Mouse (Mus musculus) kidney, adult 2 months (tissue): Measurements from ENCODE around the gene Soat2. TPM values are rescaled to one million over a fixed set of nuclear protein-coding genes. Genes with fewer than 3 reads are reported as not detected.

Source experiments
- DNase-seq: peaks from one replicate; pipeline ENCODE4 v3.0.0; 2021
- H3K27ac ChIP-seq: fragments of 200-500 bp; 2 replicates; pipeline ENCODE4 v1.5.1; 2012; ENCODE audit warnings: low read depth, low read length, control low read depth, inconsistent platforms; ENCODE audit not compliant: insufficient read depth
- H3K27me3 ChIP-seq: fragments of 200-500 bp; replicated peaks from 2 replicates; pipeline ENCODE4 v1.6.1; 2012; ENCODE audit warnings: mild to moderate bottlenecking, moderate library complexity, low read length, inconsistent platforms; ENCODE audit not compliant: control insufficient read depth, insufficient read depth
- H3K36me3 ChIP-seq: fragments of 200-500 bp; 2 replicates; pipeline ENCODE4 v1.6.1; 2012; ENCODE audit warnings: mild to moderate bottlenecking, moderate library complexity, low read length, inconsistent platforms; ENCODE audit not compliant: control insufficient read depth, insufficient read depth
- H3K4me1 ChIP-seq: fragments of 200-500 bp; 2 replicates; pipeline ENCODE4 v1.6.1; 2011; ENCODE audit warnings: low read length; ENCODE audit not compliant: control insufficient read depth, insufficient read depth
- H3K4me3 ChIP-seq: fragments of 200-500 bp; 2 replicates; pipeline ENCODE4 v1.5.1; 2011; ENCODE audit warnings: mild to moderate bottlenecking, low read depth, low read length, control low read depth; ENCODE audit not compliant: insufficient read depth
- CTCF ChIP-seq: fragments of 200-500 bp; conservative IDR thresholded peaks from 2 replicates; pipeline ENCODE4 v1.5.1; 2011; ENCODE audit warnings: low read depth, mild to moderate bottlenecking, control low read depth, low read length, moderate library complexity, mixed read lengths; ENCODE audit not compliant: insufficient read depth, insufficient read length
- POLR2A ChIP-seq: fragments of 200-500 bp; IDR thresholded peaks from one replicate; pipeline ENCODE4 v1.6.1; 2011; ENCODE audit warnings: low read depth, low read length, control low read depth
- WGBS: fragments of 180-500 bp; shearing (Covaris S2); methylation state at CpG from one replicate; pipeline ENCODE4 v1.1.7; 2018; 5-methylcytosine and 5-hydroxymethylcytosine counted together
- polyA plus RNA-seq: library from polyadenylated mRNA; depleted of rRNA; stranded (reverse); fragments of >200 nt; gene quantifications from 2 replicates; pipeline ENCODE4 v1.2.3, GENCODE M21; 2012

The Soat2 gene
- polyA plus RNA-seq, 1 experiment: 1.2 TPM

DNA sequence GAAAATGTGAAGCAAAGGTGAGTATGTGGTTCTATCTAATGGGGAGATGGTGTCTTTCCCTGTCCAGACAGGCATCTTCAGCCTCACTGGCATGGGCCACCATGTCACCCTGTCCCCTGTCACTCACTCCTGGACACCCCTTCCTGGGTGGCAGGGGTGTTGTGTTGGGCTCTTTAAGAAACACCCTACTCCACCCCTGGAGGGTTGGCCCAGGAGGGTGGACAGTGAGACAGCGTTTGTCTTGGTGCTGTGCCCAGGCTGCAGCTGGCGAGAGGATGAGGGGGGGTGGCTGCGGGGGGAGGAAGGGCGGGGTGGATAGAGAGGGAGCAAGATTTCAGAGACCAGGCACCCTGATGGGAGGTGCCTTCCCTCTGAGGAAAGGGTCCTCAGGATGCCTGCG, 45.0 kb upstream of the Soat2 start:
- 4% methylated on average over 5 of the region's 5 CpGs for WGBS
- TF ChIP-seq POLR2A (no peak), CTCF (no peak)
- H3K4me3 ChIP-seq: peak overlapping the region; percentile 43
- no peaks in the 10 kb centered on the region for H3K27me3 ChIP-seq
- DNase-seq: peak; percentile 91
- H3K27ac ChIP-seq: peak overlapping the region; percentile 98
- peaks cover 8% of the 10 kb centered on the region; the same call in 1 of the 2 replicates for H3K36me3 ChIP-seq
- peaks cover 51% of the 10 kb centered on the region for H3K4me1 ChIP-seq

DNA sequence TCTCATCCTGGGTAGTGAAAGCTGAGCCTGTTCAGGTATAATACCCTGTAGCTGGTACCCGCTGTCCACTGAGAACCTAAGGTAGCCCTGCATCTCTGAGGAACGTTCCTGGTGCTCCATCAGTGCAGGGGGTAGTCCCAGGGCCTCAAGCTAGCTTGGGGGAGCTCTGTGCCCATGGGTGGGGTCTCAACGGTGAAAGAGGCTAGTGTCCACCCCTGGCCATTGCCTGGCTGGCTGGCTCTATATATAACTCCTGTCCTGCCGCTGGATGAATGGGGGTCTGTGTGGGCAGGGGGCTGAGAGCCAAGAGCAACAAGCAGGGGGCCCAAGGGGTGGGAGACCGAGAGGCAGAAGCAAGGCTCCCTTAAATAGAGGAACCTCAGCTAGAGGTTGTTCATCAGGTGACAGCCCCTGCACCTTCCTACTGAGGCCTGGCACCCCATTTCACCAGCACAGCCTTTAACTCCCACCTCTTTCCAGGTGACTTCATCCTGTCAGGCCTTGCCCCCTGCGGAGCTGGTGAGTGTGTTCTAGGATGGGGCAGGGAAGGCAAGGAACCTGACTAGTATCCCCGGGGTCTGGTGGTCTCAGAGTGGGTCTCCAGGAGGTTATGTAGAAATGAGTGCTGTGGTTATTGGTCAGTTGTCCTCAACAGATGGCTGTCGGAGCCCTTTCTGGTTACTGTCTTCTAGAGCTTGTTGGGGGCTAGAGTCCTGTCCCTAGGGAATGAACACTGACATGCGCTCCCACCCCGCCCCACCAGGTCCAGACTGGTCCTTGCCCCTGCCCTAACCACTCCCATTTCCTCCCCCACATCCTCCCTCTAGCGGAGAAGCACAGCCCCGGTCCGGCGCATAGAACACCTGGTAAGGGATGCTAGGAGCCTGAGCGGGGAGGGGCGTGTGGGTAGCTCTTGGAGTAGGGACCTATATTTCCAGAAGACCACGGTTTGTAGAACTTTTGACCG, 44.3 kb upstream of the Soat2 start:
- TF ChIP-seq CTCF (no peak), POLR2A (no peak)
- H3K36me3 ChIP-seq: peaks cover 8% of the 10 kb centered on the region
- no peak for DNase-seq
- H3K4me1 ChIP-seq: peaks cover 52% of the 10 kb centered on the region
- H3K27ac ChIP-seq: peak overlapping the region; percentile 25; the same call in 1 of the 2 replicates
- H3K27me3 ChIP-seq: no peaks in the 10 kb centered on the region
- peak overlapping the region; percentile 42 for H3K4me3 ChIP-seq
- 43% methylated on average over 18 of the region's 18 CpGs for WGBS

DNA sequence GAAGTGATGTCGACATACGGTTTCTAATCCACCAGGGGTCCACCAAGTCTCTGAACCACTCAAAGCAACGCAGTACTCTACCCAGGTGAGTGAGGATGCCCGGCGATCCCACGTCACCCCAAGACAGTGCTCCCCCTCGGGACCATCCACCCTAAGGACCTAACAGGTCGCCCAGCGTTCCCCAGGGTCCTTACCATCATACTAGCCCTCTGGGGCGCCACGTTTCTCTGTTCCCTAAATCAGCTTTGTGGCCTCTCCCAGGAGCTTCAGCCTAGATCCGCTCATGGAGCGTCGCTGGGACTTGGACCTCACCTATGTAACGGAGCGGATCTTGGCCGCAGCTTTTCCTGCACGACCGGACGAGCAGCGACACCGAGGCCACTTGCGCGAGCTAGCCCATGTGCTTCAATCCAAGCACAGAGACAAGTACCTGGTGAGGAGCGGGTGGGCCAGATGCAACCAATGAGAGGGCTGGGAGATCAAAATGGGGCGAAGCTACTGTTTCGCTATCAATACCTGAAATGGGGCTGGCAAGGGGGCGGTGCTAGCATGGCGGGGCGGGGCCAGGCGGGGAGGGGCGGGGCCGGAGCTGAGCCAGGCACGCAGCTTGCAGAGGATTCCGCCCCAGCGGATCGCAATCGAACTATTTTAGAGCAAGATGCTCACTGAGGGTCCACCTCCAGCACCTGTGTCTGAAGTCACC, 43.4 kb upstream of the Soat2 start:
- Histone ChIP-seq H3K36me3 (peaks cover 9% of the 10 kb centered on the region), H3K4me3 (peak overlapping the region; percentile 42; the same call in 1 of the 2 replicates), H3K4me1 (peaks cover 44% of the 10 kb centered on the region), H3K27ac (no peak overlapping the region), H3K27me3 (no peaks in the 10 kb centered on the region)
- 53% methylated on average over 38 of the region's 38 CpGs for WGBS
- DNase-seq: no peak
- no peak for TF ChIP-seq POLR2A
- TF ChIP-seq CTCF: no peak

DNA sequence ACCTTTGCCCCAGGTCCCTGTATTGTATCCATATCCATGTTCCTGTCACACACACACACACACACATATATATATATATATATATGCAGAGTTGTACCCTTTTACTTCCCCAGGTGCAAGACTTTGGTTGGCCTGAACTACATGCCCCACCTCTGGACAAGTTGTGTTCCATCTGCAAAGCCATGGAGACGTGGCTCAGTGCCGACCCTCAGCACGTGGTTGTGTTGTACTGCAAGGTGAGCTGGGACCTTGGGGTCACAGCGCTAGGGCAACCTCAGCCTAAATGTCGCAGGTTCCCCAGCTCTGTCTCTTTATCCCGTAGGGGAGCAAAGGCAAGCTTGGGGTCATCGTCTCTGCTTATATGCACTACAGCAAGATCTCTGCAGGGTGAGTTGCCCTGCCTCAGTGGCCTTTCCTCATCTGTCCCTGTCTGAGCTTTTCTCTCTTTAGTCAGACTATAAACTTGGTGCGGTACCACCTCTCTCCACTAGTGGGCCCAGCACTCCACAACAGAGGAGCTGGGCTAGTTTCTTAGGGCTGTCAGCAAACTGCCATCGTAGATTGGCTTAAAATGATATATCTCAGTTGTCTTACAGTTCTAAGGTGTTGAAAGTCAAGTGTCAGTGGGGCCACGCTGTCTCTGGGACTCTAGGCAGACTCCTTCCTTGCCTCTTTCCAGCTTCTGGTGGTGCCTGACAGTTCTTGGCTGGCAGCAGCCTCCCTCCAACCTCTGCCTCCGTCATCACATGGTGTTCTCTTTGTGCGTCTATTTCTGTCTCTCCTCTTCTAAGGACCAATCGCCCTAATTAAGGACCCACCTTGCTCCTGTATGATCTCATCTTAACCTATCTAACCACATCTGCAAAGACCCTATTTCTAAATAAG, 42.4 kb upstream of the Soat2 start:
- DNase-seq: peak; percentile 73
- Histone ChIP-seq H3K27ac (peak overlapping the region; percentile 15; the same call in 1 of the 2 replicates), H3K4me1 (peaks cover 37% of the 10 kb centered on the region; the same call in 1 of the 2 replicates), H3K4me3 (no peak overlapping the region), H3K36me3 (peaks cover 12% of the 10 kb centered on the region), H3K27me3 (no peaks in the 10 kb centered on the region)
- TF ChIP-seq POLR2A (no peak), CTCF (peak; percentile 70)
- WGBS: 38% methylated on average over 13 of the region's 13 CpGs

DNA sequence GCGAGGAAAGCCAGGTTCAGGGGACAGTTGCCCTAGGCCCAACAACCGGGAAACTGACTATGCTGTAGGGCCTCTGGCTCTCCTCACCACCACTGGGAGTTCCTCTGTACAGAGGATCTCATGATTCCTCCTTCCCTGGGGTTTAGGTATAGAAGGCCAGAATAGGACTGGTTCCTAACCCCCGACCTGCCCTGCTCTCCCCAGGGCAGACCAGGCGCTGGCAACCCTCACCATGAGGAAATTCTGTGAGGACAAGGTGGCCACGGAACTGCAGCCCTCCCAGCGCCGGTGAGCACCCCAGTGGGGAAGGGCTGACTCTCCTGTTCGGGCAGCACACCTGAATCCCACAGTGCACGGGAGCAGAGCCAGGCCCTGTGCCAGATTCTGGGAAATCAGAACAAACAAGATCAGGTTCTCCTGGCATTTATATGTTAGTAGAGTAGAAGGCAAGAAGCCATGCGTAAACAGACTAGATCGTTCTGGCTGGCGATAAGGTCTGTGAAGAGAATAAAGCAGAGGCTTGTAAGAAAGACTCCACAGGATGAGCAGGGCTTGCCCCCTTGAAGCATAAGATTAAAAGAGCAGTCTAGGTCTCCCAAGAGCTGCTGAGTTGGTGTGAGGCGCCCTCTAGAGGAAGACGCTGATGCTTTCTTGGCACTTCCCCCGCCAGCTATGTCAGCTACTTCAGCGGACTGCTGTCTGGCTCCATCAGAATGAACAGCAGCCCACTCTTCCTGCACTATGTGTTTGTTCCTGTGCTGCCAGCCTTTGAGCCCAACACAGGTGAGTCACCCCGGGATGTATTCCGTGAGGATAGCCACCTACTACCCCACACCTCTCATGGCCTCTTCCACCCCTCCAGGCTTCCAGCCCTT, 41.4 kb upstream of the Soat2 start:
- H3K27me3 ChIP-seq: no peaks in the 10 kb centered on the region
- peaks cover 14% of the 10 kb centered on the region for H3K36me3 ChIP-seq
- no peak overlapping the region for H3K4me3 ChIP-seq
- peak overlapping the region; percentile 15 for H3K27ac ChIP-seq
- DNase-seq: peak; percentile 84
- peaks cover 28% of the 10 kb centered on the region; the same call in 1 of the 2 replicates for H3K4me1 ChIP-seq
- WGBS: 37% methylated on average over 18 of the region's 18 CpGs
- TF ChIP-seq POLR2A: no peak
- TF ChIP-seq CTCF: peak; percentile 75

DNA sequence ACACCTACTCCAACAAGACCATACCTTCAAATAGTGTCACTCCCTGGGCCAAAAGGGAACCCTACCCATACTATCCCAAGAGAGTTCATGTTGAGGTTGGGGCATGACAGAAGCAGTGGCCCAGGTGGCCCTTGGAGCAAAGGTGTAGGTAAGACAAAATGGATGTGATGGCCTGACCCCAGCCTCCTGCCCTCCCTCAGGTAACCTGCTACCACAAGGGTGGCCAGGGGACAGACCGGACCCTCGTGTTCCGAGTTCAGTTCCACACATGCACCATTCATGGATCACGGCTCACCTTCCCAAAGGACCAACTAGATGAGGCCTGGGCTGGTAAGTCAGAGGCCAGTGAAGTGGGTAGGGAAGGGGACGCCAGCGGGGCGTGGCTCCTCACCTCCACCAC, 40.1 kb upstream of the Soat2 start:
- H3K27ac ChIP-seq: no peak overlapping the region
- H3K27me3 ChIP-seq: no peaks in the 10 kb centered on the region
- peaks cover 23% of the 10 kb centered on the region; the same call in 1 of the 2 replicates for H3K4me1 ChIP-seq
- peaks cover 16% of the 10 kb centered on the region for H3K36me3 ChIP-seq
- TF ChIP-seq CTCF (no peak), POLR2A (no peak)
- no peak for DNase-seq
- 63% methylated on average over 7 of the region's 7 CpGs for WGBS
- no peak overlapping the region for H3K4me3 ChIP-seq
